Mouse (Mus musculus): Measurements from ENCODE around the gene Parvg. TPM values are rescaled to one million over a fixed set of nuclear protein-coding genes. Genes with fewer than 3 reads are reported as not detected.

The Parvg gene
- polyA plus RNA-seq, 1 experiment from 2014 or later, result 21.6 TPM

DNA sequence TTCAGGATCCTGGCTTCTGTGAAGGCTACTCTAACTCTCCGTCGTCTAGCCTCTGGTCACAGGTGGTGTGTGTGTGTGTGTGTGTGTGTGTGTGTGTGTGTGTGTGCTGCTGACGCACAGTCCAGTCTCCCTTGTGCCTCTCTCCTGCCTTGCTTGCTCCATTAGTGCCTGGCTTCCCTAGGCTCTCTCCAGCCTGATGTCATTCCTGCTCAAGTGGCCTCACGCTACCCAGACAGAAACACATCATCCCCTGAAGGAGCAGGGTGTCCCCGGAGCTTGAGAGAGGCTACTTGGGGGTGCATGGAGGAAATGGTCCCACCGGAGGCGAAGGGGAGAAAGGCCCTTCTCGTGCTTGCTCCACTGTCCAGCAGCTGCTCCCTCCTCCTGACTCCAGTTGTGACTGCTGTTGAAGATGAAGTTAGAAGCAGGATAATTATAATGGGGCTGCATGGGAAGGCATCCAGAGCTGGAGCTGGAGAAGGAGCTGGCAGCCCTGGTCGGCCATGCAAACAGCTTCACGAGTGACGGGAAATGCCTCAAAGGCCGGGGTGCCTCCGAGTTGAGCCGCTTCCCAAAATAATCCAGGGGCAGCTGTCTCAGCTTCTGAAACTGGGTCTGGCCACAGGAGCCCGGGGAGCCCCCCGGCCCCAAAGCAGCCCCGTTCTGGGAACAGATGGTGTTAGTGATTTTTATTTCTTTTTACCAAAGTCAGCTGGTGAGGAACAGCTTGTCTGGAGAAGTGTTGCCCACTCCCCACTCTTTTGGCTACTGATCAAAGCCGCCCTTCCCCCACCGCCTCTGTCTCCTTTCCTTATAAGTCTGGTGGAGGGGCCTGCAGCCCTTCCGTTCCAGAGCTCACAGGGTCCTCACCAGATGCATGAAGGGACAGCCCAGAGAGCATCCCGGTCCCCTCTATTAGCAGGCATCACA is 28.4 kb downstream of the Parvg start:
- Histone ChIP-seq H3K4me2 (ENCODE audit: low read depth, low read length) (no peak overlapping the region), H3K9me3 (replicated peaks; ENCODE audit: control insufficient read depth, low read length) (peaks cover 15% of the 10 kb centered on the region), H3K4me3 (ENCODE audit: low read length) (no peak overlapping the region), H3K4me1 (ENCODE audit: control insufficient read depth, insufficient read depth, low read length) (no peaks in the 10 kb centered on the region), H3K27me3 (ENCODE audit: control insufficient read depth, insufficient read depth, low read length) (no peaks in the 10 kb centered on the region), H3K36me3 (ENCODE audit: control insufficient read depth, insufficient read depth) (no peaks in the 10 kb centered on the region), H3K27ac (ENCODE audit: low read length) (no peak overlapping the region), H3K9ac (ENCODE audit: low read length) (no peak overlapping the region)
- 47% methylated on average over 21 of the region's 21 CpGs for WGBS
- ATAC-seq (replicated peaks; ENCODE audit: extremely low read depth, insufficient read depth, low FRiP score), result no peak

DNA sequence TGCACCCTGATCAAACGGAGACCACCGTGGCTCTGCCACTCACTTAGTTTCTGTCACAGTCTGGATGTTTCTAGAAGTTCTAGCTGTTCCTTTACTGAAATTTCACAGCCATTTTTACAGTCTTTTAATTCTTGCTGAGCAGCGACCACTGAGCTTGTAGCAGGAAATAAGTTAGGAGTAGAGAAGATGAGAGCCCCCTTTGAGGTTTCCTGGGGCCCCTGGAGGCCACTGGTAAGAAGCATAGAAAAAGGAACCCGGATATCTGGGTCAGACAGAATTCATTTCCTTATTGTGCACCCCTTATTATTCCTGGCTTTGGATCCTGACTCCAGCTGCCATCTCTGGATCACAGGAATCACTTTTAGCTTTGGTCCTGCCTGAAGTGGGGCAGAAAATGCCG is 31.3 kb downstream of the Parvg start:
- H3K27ac ChIP-seq (ENCODE audit: low read length), result no peak overlapping the region
- H3K4me2 ChIP-seq (ENCODE audit: low read depth, low read length), result no peak overlapping the region
- no peaks in the 10 kb centered on the region for H3K27me3 ChIP-seq (ENCODE audit: control insufficient read depth, insufficient read depth, low read length)
- peaks cover 3% of the 10 kb centered on the region for H3K4me1 ChIP-seq (ENCODE audit: control insufficient read depth, insufficient read depth, low read length)
- no peak for ATAC-seq (replicated peaks; ENCODE audit: extremely low read depth, insufficient read depth, low FRiP score)
- H3K9ac ChIP-seq (ENCODE audit: low read length), result no peak overlapping the region
- WGBS, result 63% methylated on average over 5 of the region's 5 CpGs
- peaks cover 8% of the 10 kb centered on the region; the same call in 1 of the 2 replicates for H3K9me3 ChIP-seq (replicated peaks; ENCODE audit: control insufficient read depth, low read length)
- H3K4me3 ChIP-seq (ENCODE audit: low read length), result no peak overlapping the region
- no peaks in the 10 kb centered on the region for H3K36me3 ChIP-seq (ENCODE audit: control insufficient read depth, insufficient read depth)

- no peaks in the 10 kb centered on the region for H3K27me3 ChIP-seq (ENCODE audit: control insufficient read depth, insufficient read depth, low read length)
- H3K36me3 ChIP-seq (ENCODE audit: control insufficient read depth, insufficient read depth), result no peaks in the 10 kb centered on the region
- no peak overlapping the region for H3K9ac ChIP-seq (ENCODE audit: low read length)
- no peak overlapping the region for H3K4me3 ChIP-seq (ENCODE audit: low read length)
- no peak for ATAC-seq (replicated peaks; ENCODE audit: extremely low read depth, insufficient read depth, low FRiP score)
- WGBS, result 78% methylated on average over 3 of the region's 3 CpGs
- H3K9me3 ChIP-seq (replicated peaks; ENCODE audit: control insufficient read depth, low read length), result peaks cover 5% of the 10 kb centered on the region
- peaks cover 11% of the 10 kb centered on the region for H3K4me1 ChIP-seq (ENCODE audit: control insufficient read depth, insufficient read depth, low read length)
- no peak overlapping the region for H3K27ac ChIP-seq (ENCODE audit: low read length)
- H3K4me2 ChIP-seq (ENCODE audit: low read depth, low read length), result no peak overlapping the region
These were observed 40.9 kb downstream of the Parvg start for GRCm38 (mm10) chr15:84364746-84365145.

DNA sequence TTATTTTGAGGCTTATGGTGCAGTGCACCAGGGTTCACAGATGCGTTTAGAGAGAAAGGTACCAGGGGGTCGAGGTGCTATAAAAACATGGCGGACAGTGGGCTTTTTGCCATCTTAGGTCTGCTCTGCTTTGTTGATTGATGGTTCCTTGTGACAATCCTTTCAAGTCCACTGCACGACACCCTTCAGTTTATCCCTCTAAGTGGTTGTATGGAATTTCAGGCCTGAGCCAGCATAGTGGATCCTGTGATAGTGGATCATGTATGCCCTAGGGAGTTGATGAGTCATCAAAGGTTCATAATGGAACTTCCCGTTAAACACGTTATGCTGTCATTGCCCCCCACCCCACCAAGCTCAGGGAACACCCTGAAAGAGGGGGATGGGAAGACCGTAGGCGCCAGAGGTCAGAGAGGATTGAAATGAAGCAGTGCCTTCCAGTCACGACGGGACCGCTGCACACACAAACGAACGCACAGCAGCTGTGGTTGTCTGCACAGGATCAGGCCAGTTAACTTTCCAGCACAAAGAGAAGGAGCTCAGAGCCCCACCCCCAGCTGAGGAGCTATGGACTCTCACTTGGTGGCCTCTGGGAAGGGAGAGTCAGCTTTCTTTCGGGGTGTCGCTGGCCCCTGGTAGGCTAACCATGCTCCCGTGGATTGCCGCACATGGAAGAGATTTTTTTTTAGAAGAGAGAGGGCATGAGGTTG is 42.0 kb downstream of the Parvg start:
- no peak overlapping the region for H3K27ac ChIP-seq (ENCODE audit: low read length)
- H3K4me1 ChIP-seq (ENCODE audit: control insufficient read depth, insufficient read depth, low read length), result peaks cover 1% of the 10 kb centered on the region; the same call in 1 of the 2 replicates
- H3K9ac ChIP-seq (ENCODE audit: low read length), result no peak overlapping the region
- H3K4me3 ChIP-seq (ENCODE audit: low read length), result no peak overlapping the region
- H3K36me3 ChIP-seq (ENCODE audit: control insufficient read depth, insufficient read depth), result no peaks in the 10 kb centered on the region
- ATAC-seq (replicated peaks; ENCODE audit: extremely low read depth, insufficient read depth, low FRiP score), result no peak; the same call in 1 of the 2 replicates
- H3K9me3 ChIP-seq (replicated peaks; ENCODE audit: control insufficient read depth, low read length), result peaks cover 5% of the 10 kb centered on the region
- no peaks in the 10 kb centered on the region for H3K27me3 ChIP-seq (ENCODE audit: control insufficient read depth, insufficient read depth, low read length)
- no peak overlapping the region for H3K4me2 ChIP-seq (ENCODE audit: low read depth, low read length)
- 65% methylated on average over 17 of the region's 17 CpGs for whole genome bisulfite sequencing

GRCm38 (mm10) chr15:84366574-84366989 is 42.8 kb downstream of the Parvg start:
- H3K9ac ChIP-seq (ENCODE audit: low read length), result no peak overlapping the region
- 75% methylated on average over 10 of the region's 10 CpGs for WGBS
- no peak for ATAC-seq (replicated peaks; ENCODE audit: extremely low read depth, insufficient read depth, low FRiP score)
- no peak overlapping the region for H3K27ac ChIP-seq (ENCODE audit: low read length)
- H3K27me3 ChIP-seq (ENCODE audit: control insufficient read depth, insufficient read depth, low read length), result no peaks in the 10 kb centered on the region
- H3K36me3 ChIP-seq (ENCODE audit: control insufficient read depth, insufficient read depth), result no peaks in the 10 kb centered on the region
- no peak overlapping the region for H3K4me2 ChIP-seq (ENCODE audit: low read depth, low read length)
- H3K4me1 ChIP-seq (ENCODE audit: control insufficient read depth, insufficient read depth, low read length), result no peaks in the 10 kb centered on the region; the same call in 1 of the 2 replicates
- peaks cover 5% of the 10 kb centered on the region for H3K9me3 ChIP-seq (replicated peaks; ENCODE audit: control insufficient read depth, low read length)
- no peak overlapping the region for H3K4me3 ChIP-seq (ENCODE audit: low read length)

GRCm38 (mm10) chr15:84367402-84367801 is 43.6 kb downstream of the Parvg start:
- no peak for ATAC-seq (replicated peaks; ENCODE audit: extremely low read depth, insufficient read depth, low FRiP score)
- Histone ChIP-seq H3K27me3 (ENCODE audit: control insufficient read depth, insufficient read depth, low read length) (no peaks in the 10 kb centered on the region), H3K36me3 (ENCODE audit: control insufficient read depth, insufficient read depth) (no peaks in the 10 kb centered on the region), H3K9ac (ENCODE audit: low read length) (no peak overlapping the region), H3K4me2 (ENCODE audit: low read depth, low read length) (no peak overlapping the region), H3K9me3 (replicated peaks; ENCODE audit: control insufficient read depth, low read length) (no peaks in the 10 kb centered on the region), H3K4me1 (ENCODE audit: control insufficient read depth, insufficient read depth, low read length) (no peaks in the 10 kb centered on the region; the same call in 1 of the 2 replicates), H3K4me3 (ENCODE audit: low read length) (no peak overlapping the region), H3K27ac (ENCODE audit: low read length) (no peak overlapping the region)
- WGBS, result 66% methylated on average over 8 of the region's 8 CpGs

DNA sequence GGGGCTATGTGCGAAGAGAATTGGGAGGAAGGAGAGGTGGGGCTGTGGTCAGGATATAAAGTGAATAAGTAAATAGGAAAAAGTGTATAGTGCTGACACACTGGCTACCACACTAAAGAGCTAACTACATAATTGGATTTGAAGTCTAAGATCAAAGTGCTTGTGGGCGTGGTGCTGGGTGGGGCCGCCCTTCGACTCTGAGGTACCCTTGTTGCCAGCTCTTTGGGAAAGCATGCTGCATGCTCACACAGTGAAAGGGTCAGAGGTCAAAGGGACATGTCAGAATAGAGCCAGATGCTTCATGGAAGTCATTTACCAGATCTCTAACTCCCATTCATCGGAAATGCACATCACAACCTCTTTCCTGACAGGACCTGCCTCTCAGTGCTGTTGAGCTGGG is 49.0 kb downstream of the Parvg start:
- 77% methylated on average over 5 of the region's 5 CpGs for WGBS
- no peak overlapping the region for H3K4me3 ChIP-seq (ENCODE audit: low read length)
- H3K9me3 ChIP-seq (replicated peaks; ENCODE audit: control insufficient read depth, low read length), result peaks cover 14% of the 10 kb centered on the region
- H3K4me1 ChIP-seq (ENCODE audit: control insufficient read depth, insufficient read depth, low read length), result no peaks in the 10 kb centered on the region
- no peaks in the 10 kb centered on the region for H3K27me3 ChIP-seq (ENCODE audit: control insufficient read depth, insufficient read depth, low read length)
- no peak overlapping the region for H3K9ac ChIP-seq (ENCODE audit: low read length)
- H3K27ac ChIP-seq (ENCODE audit: low read length), result no peak overlapping the region
- ATAC-seq (replicated peaks; ENCODE audit: extremely low read depth, insufficient read depth, low FRiP score), result no peak
- H3K4me2 ChIP-seq (ENCODE audit: low read depth, low read length), result no peak overlapping the region
- H3K36me3 ChIP-seq (ENCODE audit: control insufficient read depth, insufficient read depth), result 0 out of 2 replicates have a peak, but pooled peaks cover 2% of the 10 kb centered on the region

GRCm38 (mm10) chr15:84378734-84379133 is 54.9 kb downstream of the Parvg start:
- Histone ChIP-seq H3K9ac (ENCODE audit: low read length) (no peak overlapping the region), H3K4me3 (ENCODE audit: low read length) (no peak overlapping the region), H3K9me3 (replicated peaks; ENCODE audit: control insufficient read depth, low read length) (peaks cover 14% of the 10 kb centered on the region), H3K4me2 (ENCODE audit: low read depth, low read length) (no peak overlapping the region), H3K27me3 (ENCODE audit: control insufficient read depth, insufficient read depth, low read length) (no peaks in the 10 kb centered on the region), H3K27ac (ENCODE audit: low read length) (no peak overlapping the region), H3K36me3 (ENCODE audit: control insufficient read depth, insufficient read depth) (0 out of 2 replicates have a peak, but pooled peaks cover 2% of the 10 kb centered on the region), H3K4me1 (ENCODE audit: control insufficient read depth, insufficient read depth, low read length) (no peaks in the 10 kb centered on the region)
- WGBS, result 80% methylated on average over 9 of the region's 9 CpGs
- ATAC-seq (replicated peaks; ENCODE audit: extremely low read depth, insufficient read depth, low FRiP score), result no peak

GRCm38 (mm10) chr15:84380181-84380580 is 56.4 kb downstream of the Parvg start:
- 0 out of 2 replicates have a peak, but pooled peaks have one; percentile 33 for ATAC-seq (replicated peaks; ENCODE audit: extremely low read depth, insufficient read depth, low FRiP score)
- Histone ChIP-seq H3K36me3 (ENCODE audit: control insufficient read depth, insufficient read depth) (no peaks in the 10 kb centered on the region), H3K27ac (ENCODE audit: low read length) (no peak overlapping the region), H3K4me3 (ENCODE audit: low read length) (no peak overlapping the region), H3K9ac (ENCODE audit: low read length) (no peak overlapping the region), H3K27me3 (ENCODE audit: control insufficient read depth, insufficient read depth, low read length) (no peaks in the 10 kb centered on the region), H3K4me2 (ENCODE audit: low read depth, low read length) (no peak overlapping the region), H3K4me1 (ENCODE audit: control insufficient read depth, insufficient read depth, low read length) (no peaks in the 10 kb centered on the region), H3K9me3 (replicated peaks; ENCODE audit: control insufficient read depth, low read length) (peaks cover 4% of the 10 kb centered on the region)
- 62% methylated on average over 10 of the region's 10 CpGs for WGBS
